Comparison of ENCODE assay signal across 12 mouse cellular contexts in the genomic region with DNA sequence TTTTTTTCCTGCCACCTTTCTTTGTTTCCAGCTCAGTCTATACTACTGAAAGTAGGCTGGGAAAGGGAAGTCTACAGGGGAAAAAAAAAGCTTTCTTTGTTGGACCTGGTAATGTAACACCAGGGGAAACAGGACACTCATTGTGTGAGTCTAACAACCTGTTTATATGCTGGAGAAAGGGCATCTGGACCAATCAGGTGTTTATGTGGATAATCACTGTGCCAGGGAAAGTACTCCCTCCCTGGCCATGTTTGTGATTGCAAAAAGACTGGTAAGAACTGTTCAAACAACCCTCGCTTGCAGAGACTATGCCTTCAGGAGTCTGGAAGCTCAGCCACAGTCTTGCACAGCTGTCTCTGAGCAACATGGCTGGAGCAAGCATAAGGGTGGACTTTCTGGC.
DNase-seq lines count a peak whose midpoint lies in the region; ATAC-seq and TF ChIP-seq lines count a peak whose summit lies in the region.
"Had no signal": no experiment of that assay in that cellular context is flagged by ENCODE, and none has a peak within 500 bp of the region (broad histone marks: within the 10 kb centered on the region; RNA-seq: fewer than 3 reads in every experiment).

No protein-coding gene starts in this region.

- no peak overlapping the region for H3K4me3 ChIP-seq in kidney, postnatal 0 days (replicated peaks; ENCODE audit: low read depth, low read length)
- no peak overlapping the region for H3K4me3 ChIP-seq in embryonic facial prominence, embryonic 15.5 days (replicated peaks)
- no peak overlapping the region for H3K4me3 ChIP-seq in thymus, adult 2 months (ENCODE audit: control insufficient read depth, insufficient read depth, low read length)
- H3K4me3 ChIP-seq: liver, embryonic 15.5 days; neural tube, embryonic 15.5 days had no signal

- H3K27ac ChIP-seq in kidney, postnatal 0 days: no peak overlapping the region
- no peak overlapping the region for H3K27ac ChIP-seq in embryonic facial prominence, embryonic 15.5 days (replicated peaks)
- H3K27ac ChIP-seq in thymus, adult 2 months (ENCODE audit: control insufficient read depth, insufficient read depth, low read length): no peak overlapping the region
- H3K27ac ChIP-seq: liver, embryonic 15.5 days; neural tube, embryonic 15.5 days had no signal

- WGBS in kidney, postnatal 0 days: 45% methylated on average over 1 of the region's 1 CpGs
- WGBS in embryonic facial prominence, embryonic 15.5 days: 61% methylated on average over 1 of the region's 1 CpGs
- 91% methylated on average over 1 of the region's 1 CpGs for WGBS in thymus, adult 2 months

- H3K27me3 ChIP-seq in kidney, postnatal 0 days (ENCODE audit: insufficient read depth, low read length): no peaks in the 10 kb centered on the region
- no peaks in the 10 kb centered on the region for H3K27me3 ChIP-seq in embryonic facial prominence, embryonic 15.5 days
- no peaks in the 10 kb centered on the region for H3K27me3 ChIP-seq in thymus, adult 2 months (ENCODE audit: control insufficient read depth, insufficient read depth, low read length)
- H3K27me3 ChIP-seq: liver, embryonic 15.5 days; neural tube, embryonic 15.5 days had no signal

- no peaks in the 10 kb centered on the region for H3K9me3 ChIP-seq in kidney, postnatal 0 days (replicated peaks; ENCODE audit: low read length)
- H3K9me3 ChIP-seq in embryonic facial prominence, embryonic 15.5 days (replicated peaks): no peaks in the 10 kb centered on the region
- H3K9me3 ChIP-seq: liver, embryonic 15.5 days; neural tube, embryonic 15.5 days had no signal

- no peak overlapping the region for H3K9ac ChIP-seq in kidney, postnatal 0 days (ENCODE audit: low read depth, low read length)
- H3K9ac ChIP-seq in embryonic facial prominence, embryonic 15.5 days: no peak overlapping the region
- H3K9ac ChIP-seq: liver, embryonic 15.5 days; neural tube, embryonic 15.5 days had no signal

- no peak for TF ChIP-seq CTCF in kidney, postnatal 0 days (IDR thresholded peaks at IDR 0.05; ENCODE audit: low read depth)
- TF ChIP-seq CTCF in brain, embryonic 14.5 days (IDR thresholded peaks at IDR 0.05; ENCODE audit: borderline replicate concordance, extremely low read depth, insufficient read depth, insufficient read length): no peak
- no peak for TF ChIP-seq CTCF in thymus, adult 2 months (IDR thresholded peaks at IDR 0.05; ENCODE audit: borderline replicate concordance, control insufficient read depth, extremely low read depth, insufficient read depth, low read length, poor library complexity)

- no peak overlapping the region for H3K4me2 ChIP-seq in kidney, postnatal 0 days (ENCODE audit: low read length)
- H3K4me2 ChIP-seq in embryonic facial prominence, embryonic 15.5 days (replicated peaks): no peak overlapping the region
- H3K4me2 ChIP-seq: liver, embryonic 15.5 days; neural tube, embryonic 15.5 days had no signal

- no peaks in the 10 kb centered on the region for H3K36me3 ChIP-seq in kidney, postnatal 0 days (ENCODE audit: insufficient read depth, low read length)
- H3K36me3 ChIP-seq in embryonic facial prominence, embryonic 15.5 days: no peaks in the 10 kb centered on the region
- H3K36me3 ChIP-seq in thymus, adult 2 months (ENCODE audit: control insufficient read depth, insufficient read depth, low read length): no peaks in the 10 kb centered on the region
- H3K36me3 ChIP-seq: liver, embryonic 15.5 days; neural tube, embryonic 15.5 days had no signal

- DNase-seq in kidney, postnatal 0 days (ENCODE audit: low spot score): peak; percentile 28
- no peak for DNase-seq in kidney, postnatal 25 days
- DNase-seq in brain, embryonic 14.5 days (ENCODE audit: low read depth): peak; percentile 12
- peak; percentile 51 for DNase-seq in thymus, adult 2 months
- no peak for DNase-seq in B cell, adult 2 months
- no peak for DNase-seq in right cerebral cortex, postnatal 14 days
- DNase-seq: cerebellum, adult 2 months; embryo, embryonic 11 days had no signal

- ATAC-seq in kidney, postnatal 0 days (replicated peaks; ENCODE audit: low FRiP score, low read depth): no peak
- ATAC-seq in embryonic facial prominence, embryonic 15.5 days (ENCODE audit: insufficient number of reproducible peaks, low FRiP score, low TSS enrichment, low read depth): peak; percentile 69; the same call in 1 of the 2 replicates
- ATAC-seq: hindbrain, embryonic 16.5 days had no signal

- 0 out of 2 replicates have a peak, but pooled peaks cover 4% of the 10 kb centered on the region for H3K4me1 ChIP-seq in kidney, postnatal 0 days (replicated peaks; ENCODE audit: insufficient read depth, low read length)
- peaks cover 7% of the 10 kb centered on the region for H3K4me1 ChIP-seq in embryonic facial prominence, embryonic 15.5 days
- H3K4me1 ChIP-seq in thymus, adult 2 months (replicated peaks; ENCODE audit: control insufficient read depth, insufficient read depth, low read length): peaks cover 15% of the 10 kb centered on the region
- H3K4me1 ChIP-seq: liver, embryonic 15.5 days had no signal

- TF ChIP-seq POLR2A in brain, embryonic 14.5 days (IDR thresholded peaks at IDR 0.05; ENCODE audit: borderline replicate concordance, extremely low read depth, insufficient read depth, insufficient read length, poor library complexity, severe bottlenecking): no peak
- no peak for TF ChIP-seq POLR2A in thymus, adult 2 months (IDR thresholded peaks at IDR 0.05; ENCODE audit: control insufficient read depth, extremely low read depth, insufficient read depth, low read length, poor library complexity)

Comparison
In these comparisons a context has a peak if more than half of its experiments do, and no peak if none do; other contexts are left out.
1. DNase-seq: peak in kidney, postnatal 0 days (single experiment), brain, embryonic 14.5 days (single experiment) and thymus, adult 2 months (single experiment); none in kidney, postnatal 25 days (0 of 2), B cell, adult 2 months (0 of 2) and right cerebral cortex, postnatal 14 days (single experiment).